Mouse (Mus musculus): ENCODE measurements around the gene Vmn2r2. TPM values are rescaled to one million over a fixed set of nuclear protein-coding genes. Genes with fewer than 3 reads are reported as not detected.

Vmn2r2 gene
- 0.01 TPM in 1 of 2 replicates, not detected in the other for polyA plus RNA-seq (2012; rRNA removed)

GRCm38 (mm10) chr3:64141878-64142508 is at the start of gene Vmn2r2:
Vmn2r2 (minus strand) TSS chr3:64141928.

GRCm38 (mm10) chr3:64081247-64081646 is 60.5 kb downstream of the Vmn2r2 start, which contains the start of gene Vmn2r1:
Vmn2r1 (plus strand) TSS chr3:64081547.

Other genes with a start within 250 kb of the Vmn2r2 start
- gene Plch1, start 242.5 kb downstream of the Vmn2r2 start, polyA plus RNA-seq (2012; rRNA removed) = 8.8 and 10.6 TPM in 2 replicates
- gene E130311K13Rik, start 212.5 kb downstream of the Vmn2r2 start, polyA plus RNA-seq (2012; rRNA removed) = 6.4 and 7.2 TPM in 2 replicates
- 16.4 and 18.4 TPM in 2 replicates for gene Slc33a1, start 177.2 kb downstream of the Vmn2r2 start, polyA plus RNA-seq (2012; rRNA removed)
- 18.4 and 18.9 TPM in 2 replicates for gene Gmps, start 165.8 kb downstream of the Vmn2r2 start, polyA plus RNA-seq (2012; rRNA removed)
- 0.51 and 0.54 TPM in 2 replicates for gene Vmn2r1, start 60.4 kb downstream of the Vmn2r2 start, polyA plus RNA-seq (2012; rRNA removed)
- not detected in 2 replicates for gene Vmn2r3, start 147.8 kb upstream of the Vmn2r2 start, polyA plus RNA-seq (2012; rRNA removed)